Mouse (Mus musculus): ENCODE results near the gene Hcrt.
"Not testable (repeated sequence)": the region's sequence is repeated elsewhere in the genome, so short reads cannot be mapped to it uniquely, and the experiment has no call there.

Gene Hcrt

DNA sequence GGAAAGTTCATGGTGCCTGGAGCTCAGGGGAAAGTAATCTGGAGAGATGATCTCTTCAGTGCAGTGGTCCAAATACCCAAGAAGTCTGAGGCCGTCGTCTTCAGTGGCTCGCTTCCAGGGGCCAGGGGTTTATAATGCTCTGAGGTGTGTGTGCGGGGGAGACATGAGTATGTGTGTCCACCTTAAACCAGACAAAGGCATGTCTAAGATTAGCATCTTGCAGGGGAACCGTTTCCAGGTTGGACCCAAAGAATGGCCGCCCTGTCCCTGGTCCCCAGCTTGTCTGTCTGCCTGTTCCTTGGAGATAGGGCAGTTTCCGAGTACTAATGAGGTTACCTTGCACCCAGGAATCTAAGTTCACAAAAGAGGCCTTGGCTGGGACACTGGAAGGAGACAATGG, at the start of gene Hcrt:
Gene Hcrt, minus strand, starts transcription at position 101 of the 400 bp plus-strand sequence.
- no peak for DNase-seq (ENCODE audit: low spot score in 2 of 2)

DNA sequence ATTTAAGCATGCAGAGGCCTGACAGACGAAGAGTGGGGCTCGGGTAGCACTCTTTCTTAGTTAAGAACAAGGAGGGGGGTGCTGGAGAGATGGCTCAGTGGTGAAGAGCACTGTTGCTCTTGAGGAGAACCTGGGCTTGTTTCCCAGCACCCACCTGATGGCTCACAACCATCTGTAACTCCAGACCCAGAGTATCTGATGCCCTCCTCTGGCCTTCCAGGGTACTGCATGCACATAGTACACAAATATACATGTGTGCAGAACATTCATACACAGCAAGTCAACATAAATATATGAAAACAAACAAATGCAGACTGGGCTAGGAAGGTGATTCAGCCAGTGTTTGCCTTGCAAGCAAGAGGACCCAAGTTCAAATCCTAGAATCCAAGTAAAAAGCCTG, 48.4 kb upstream of the Hcrt start:
- no peak for DNase-seq (ENCODE audit: low spot score in 2 of 2)

DNA sequence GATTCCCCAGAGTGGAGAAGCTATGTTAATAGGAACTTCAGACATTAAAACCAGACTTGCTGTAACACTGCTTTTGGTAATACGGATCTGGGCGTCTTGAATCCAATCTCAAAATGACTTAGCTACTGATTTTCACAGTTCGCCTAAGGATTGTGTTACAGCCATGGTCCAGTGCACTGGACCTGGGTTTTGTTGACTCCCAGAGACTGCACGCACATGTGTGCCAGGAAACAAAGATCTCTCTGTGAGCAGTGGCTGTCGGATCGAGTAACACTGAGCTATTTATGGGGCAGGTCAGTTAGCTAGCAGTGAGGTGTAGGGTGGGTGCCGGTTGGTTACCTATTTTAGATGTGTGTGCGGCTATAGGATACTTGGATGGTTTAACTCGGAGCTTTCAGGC, 47.8 kb upstream of the Hcrt start:
- no peak for DNase-seq (ENCODE audit: low spot score in 2 of 2)

DNA sequence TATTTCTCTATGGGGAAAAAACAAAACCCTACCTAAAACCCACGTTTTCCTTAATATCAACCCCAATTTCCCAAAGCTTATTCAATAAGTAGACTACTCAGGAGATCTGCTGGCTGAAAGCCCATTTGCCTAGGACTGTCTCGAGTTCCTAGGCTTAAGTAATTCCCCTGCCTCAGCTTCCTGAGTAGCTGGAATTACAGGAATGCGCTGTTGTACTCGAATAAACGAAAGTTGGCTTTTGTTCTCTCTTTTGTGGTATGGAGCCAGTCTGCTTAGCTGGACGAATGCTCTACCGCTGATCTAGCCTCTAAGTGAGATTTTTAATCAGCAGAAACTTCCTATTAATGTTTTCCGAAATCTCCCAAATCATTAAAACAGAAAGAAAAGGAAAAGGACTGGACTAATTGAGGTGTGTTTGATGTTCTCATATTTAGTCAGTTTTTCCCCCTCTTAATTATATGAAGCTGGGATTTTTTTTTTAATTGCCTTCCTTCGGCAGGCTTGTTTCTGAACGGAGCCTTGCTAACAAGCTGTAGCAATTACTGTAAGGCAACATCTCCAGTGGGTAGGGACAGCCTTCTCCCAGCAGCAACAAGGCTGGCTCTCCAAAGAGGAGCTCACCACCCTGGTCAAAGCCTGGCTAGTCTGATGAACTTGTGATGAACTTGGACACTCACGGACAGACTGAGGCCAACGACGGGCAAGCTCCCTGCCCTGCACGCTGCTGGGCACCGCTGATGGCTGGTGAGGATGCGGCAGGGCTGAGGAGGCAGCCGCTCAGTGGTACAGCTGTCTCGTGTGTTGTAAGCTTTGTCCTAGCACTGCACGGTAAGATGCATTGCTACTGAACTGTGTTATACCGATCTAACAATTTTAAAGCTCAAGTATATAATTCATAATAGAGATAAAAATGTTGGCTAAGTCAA, 43.9 kb upstream of the Hcrt start:
- DNase-seq (ENCODE audit: low spot score in 2 of 2), result no peak

DNA sequence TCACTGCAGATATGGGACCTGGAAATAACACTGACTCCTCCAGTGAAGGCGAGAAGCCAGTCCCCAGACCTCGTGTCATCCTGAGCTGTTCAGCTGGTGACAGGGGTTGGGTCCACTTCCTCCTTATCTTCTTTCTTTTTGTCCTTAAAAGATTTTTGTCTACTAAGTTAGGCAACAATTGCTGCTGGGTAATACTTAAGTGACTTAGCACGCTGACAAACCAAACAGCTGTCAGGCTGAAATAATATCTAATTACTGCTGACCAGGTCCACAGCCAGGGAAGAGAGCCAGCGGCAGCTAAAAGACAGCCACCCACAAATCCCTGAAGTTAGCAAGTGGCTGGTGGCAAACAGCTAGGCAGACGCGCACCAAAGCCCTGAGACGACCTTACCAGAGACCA, 42.8 kb upstream of the Hcrt start:
- no peak for DNase-seq (ENCODE audit: low spot score in 2 of 2)

DNA sequence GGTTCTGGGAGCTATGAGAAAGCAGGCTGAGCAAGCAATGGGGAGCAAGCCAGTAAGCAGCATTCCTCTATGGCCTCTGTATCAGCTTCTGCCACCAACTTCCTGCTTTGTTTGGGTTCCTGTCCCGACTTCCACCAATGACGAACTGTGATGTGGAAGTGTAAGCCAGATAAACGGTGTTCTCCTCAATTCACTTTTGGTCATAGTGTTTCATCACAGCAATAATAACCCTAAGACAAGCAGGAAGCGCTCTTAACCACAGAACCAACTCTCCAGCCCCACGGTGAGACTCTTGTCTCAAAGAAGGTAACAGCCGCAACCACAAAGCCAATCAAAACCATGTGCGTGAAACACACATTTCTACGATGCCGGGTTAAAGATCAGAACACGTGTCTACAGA, 41.7 kb upstream of the Hcrt start:
- peak; percentile 74 to 80 for DNase-seq (ENCODE audit: low spot score in 2 of 2)

DNA sequence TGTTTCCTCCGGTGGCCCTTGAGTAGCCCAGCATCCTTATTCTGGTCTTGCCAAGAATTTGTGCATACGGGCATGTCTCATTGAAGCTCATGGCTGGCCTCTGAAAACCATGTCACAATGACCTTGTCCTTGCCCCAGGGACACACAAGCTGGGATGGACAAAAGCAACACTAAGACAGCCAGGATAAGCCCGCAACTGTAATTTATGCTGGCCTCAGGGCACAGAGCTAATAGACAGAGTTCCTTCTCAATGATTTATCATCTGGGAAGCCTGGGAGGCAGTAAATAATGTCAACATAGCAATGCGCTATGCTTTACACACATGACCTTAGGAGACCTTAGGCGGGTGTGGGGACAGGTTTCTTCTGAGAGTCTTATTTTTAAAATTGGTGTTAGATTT, 36.7 kb upstream of the Hcrt start:
- DNase-seq (ENCODE audit: low spot score in 2 of 2), result no peak

DNA sequence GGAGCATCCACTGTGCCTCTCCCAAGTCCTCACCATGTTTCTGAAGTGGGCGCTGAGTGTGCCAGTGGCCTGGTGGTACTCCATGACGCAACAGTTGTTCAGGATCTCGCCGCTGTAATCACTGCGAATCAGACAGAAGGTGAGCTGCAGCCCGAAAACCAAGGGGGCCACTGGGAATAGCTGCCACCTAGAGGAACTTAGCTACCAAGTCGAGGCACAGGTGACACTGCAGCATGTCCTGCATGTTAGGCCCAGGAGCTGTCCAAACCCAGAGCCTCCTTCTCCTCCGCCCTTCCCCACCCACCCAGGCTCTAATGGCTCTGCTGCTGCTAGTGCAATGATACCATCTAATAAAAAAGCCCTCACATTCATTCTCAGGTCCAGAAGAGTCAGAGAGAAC, 33.9 kb upstream of the Hcrt start:
- DNase-seq (ENCODE audit: low spot score in 2 of 2), result no peak

DNA sequence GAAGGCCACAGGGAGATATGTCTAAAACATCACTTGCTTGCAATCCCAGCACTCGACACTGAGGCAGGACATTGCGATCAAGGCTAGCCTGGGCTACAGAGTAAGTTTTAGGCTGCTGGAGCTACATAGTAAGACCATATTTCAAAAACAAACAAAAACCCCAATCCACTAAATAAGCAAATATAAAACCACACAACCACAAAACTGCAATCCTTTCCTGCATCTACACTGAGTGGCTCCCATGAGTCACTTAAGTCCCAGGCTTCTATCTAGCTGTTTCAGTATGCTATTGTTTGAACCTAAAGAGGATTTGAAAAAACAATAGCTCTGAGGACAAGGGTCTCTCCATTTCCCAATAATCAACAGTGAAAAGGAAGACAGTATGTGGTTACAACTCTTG, 32.7 kb upstream of the Hcrt start:
- DNase-seq (ENCODE audit: low spot score in 2 of 2), result no peak

DNA sequence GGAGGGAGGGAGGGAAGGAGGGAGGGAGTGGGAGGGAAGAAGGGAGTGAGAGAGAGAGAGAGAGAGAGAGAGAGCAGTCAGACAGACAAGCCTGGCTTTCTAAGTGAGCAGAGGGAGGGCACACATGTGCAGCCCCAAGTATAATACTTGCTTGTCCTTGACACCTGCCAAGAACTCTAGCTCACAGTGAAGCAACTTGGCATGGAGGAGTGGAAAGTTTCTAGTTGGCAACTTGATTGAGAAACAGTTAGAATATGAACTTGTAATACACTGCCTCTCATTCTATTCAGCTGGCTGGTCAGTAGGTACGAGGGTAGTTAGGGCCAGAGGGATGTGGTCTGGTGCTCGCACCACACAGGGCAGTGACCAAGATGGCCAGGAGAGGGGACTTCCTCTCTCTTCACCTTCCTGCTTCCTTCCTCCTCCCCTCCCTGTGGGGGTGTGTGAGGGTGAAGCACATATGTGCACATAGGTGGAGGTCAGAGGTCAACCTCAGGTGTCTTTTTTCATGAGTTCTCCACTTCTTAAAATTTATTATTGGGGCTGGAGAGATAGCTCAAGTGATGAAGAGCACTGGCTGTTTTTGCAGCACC, 28.8 kb upstream of the Hcrt start:
- no peak for DNase-seq (ENCODE audit: low spot score in 2 of 2)

DNA sequence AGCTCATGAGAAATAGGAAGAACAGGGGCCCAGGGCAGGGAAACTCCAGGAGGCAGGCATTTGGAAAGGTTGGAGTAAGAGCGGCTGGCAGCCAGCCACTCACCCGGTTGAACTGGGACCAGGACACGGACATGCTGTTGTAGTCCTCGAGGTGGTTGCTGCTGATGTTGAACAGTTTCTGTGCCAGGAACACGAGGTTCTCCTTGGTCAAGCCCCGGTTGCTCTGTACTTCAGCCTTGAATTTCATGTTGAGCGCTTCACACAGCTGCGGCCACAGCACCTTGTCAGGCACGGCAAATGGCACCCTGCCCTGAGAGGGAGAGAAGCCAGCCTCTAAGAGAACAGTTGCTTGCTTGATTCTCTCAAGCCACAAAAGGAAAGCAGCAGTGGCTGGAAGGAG, 27.9 kb upstream of the Hcrt start:
- DNase-seq (ENCODE audit: low spot score in 2 of 2), result not testable (repeated sequence)

DNA sequence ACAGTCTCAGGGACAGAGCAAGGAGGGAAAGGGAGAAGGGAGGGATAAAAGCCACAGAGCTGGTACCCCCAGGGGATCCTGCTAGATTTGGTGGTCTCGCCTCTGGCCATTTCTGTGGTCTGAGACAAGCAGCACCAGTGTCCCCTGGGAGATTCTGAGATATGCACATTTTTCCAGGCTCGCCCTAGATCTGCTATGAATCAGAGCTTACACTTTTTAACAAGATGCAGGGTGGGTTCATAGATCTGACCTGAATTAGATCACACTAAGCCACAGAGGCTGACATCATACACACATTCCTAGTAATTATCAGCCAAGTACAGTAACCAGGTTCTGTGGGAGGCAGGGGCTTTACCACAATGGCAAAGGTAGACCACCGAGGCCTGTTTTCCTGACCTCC, 27.0 kb upstream of the Hcrt start:
- no peak for DNase-seq (ENCODE audit: low spot score in 2 of 2)

DNA sequence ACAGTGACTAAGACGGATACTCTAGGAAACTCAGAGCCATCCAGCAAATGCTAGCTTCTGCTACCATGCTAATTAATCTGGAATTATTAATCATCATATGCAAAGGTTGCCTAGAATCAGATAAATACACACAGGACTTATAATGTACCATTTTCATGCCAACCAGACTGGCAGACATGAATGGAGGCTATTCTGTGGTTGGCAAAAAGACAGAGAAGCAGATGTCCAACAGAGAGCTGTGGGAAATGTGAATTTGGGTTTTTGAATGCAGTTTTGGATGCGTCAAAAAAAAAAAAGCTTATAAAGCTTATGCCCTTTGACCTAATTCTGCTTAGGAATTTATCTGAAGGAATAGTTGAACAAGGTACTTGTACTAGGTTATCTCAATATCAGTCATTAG, 23.0 kb upstream of the Hcrt start:
- no peak for DNase-seq (ENCODE audit: low spot score in 2 of 2)

DNA sequence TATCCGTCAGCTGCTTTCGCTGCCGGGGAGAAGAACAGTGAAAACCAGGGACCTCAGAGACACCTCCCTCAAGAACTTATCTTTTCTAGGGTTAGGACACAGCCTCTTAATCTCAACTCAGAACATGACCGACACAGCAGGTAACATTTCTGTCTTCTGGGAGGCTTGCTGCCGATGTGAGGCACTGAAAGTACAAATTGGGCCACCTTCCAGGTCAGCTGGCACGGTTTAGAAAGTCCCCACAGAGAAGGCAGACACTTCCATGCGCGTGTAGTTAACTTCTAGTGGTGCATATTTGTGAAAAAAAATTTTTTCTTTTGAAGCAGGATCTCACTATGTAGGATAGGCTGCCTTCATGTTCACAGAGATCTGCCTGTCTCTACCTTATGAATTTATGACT, 21.6 kb upstream of the Hcrt start:
- DNase-seq (ENCODE audit: low spot score in 2 of 2), result no peak

DNA sequence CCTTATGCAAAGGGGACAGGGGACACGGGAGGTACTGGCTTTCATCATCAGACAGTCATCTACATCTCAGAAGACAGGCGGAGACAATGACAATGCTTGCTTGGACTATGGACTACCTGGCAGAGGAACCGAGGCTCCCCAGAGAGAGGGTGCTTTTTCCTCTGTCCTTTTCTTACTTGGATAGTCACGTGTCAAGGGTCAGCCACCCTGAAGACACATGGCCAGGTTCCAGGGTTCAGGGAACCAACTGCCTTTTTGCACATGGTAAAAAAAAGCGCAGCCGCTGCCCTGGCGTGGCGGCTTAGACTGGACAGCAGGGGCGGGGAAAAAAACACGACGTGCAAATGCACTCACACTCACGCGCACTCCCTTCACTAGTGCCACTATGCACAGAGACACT, 19.8 kb upstream of the Hcrt start:
- no peak for DNase-seq (ENCODE audit: low spot score in 2 of 2)

DNA sequence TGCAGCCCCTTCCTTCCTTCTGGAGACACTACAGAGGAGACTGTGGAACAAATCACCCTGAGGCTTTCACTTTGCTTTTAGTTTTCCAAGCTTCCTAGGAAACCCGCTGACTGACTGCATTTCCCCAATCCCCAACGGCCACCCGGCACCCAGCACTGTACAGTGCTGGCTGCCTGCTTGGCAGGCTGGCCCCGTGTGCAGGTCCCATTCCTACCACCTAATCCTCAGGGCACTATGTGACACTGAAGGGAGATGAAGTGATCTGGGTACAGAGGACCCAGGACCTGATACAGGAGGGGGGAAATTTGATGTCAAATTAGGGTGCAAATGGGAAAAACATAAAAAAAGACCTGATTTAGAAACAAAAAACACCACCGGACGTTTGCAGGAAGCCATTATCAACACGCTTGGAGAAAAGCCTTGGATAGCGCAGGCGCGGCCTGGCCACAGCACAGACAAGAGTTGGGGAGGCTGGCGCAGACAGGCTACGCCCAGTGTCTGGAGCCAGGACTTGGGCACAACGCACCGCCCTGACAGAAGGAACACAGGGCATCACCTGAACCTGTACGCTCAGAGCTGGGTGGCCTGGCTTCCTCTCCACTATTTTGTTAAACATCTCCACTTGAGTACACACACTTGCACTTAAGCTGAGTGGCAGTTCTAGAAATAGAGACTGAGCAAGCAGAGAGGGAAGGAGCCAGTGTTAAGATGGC, 19.2 kb upstream of the Hcrt start:
- no peak for DNase-seq (ENCODE audit: low spot score in 2 of 2)

DNA sequence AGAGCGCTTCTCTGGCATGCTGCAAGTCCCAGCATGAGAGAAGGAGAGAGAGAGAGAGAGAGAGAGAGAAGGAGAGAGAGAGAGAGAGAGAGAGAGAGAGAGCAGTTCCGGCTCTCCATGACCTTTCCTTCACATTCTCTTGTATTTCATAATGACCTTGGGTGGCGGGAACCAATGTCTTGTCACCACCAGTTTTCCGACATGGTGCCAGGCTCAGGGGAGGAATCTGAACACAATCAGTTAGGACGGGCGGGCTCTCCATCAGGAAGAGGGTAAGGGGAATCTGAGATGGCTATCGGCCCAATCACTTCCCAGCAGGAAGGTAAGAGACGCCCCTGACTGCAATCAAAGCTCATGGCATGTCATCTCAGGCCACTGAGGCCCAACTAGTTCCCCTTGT, 17.5 kb upstream of the Hcrt start:
- no peak for DNase-seq (ENCODE audit: low spot score in 2 of 2)

DNA sequence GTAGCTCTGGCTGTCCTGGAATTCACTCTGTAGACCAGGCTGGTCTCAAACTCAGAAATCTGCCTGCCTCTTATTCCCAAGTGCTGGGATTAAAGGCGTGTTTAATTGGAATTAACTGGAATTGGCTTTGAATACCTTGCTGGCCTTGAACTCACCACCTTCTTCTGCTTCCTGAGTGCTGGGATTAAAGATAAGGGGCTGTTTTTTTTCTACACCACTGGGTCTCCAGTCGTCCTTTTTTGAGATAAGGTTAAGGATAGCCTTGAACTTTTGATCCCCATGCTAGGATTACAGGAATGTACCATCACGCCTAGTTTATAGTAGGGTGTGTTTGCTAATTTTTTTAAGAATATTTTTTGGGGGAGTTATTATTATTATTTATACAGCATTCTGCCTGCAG, 15.3 kb upstream of the Hcrt start:
- no peak for DNase-seq (ENCODE audit: low spot score in 2 of 2)

DNA sequence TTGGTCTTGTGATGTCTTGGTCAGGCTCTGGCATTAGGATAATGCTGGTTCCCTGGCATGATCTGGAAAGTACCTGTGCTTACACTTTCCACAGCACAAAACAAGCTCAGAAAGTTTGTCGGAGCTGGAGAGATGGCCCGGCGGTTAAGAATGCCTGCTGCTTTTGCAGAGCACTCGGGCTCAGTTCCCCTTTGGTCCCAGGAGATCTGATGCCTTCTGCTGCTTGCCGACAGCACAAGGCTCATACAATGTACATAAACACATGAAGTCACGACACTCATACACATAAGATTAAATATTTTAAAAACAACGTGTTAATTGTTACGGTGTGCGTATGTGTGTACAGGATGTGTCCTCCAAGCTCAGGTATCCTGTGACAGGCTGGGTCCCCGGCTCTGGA, 13.2 kb upstream of the Hcrt start:
- DNase-seq (ENCODE audit: low spot score in 2 of 2), result peak in 1 of 2 experiments; percentile 65

DNA sequence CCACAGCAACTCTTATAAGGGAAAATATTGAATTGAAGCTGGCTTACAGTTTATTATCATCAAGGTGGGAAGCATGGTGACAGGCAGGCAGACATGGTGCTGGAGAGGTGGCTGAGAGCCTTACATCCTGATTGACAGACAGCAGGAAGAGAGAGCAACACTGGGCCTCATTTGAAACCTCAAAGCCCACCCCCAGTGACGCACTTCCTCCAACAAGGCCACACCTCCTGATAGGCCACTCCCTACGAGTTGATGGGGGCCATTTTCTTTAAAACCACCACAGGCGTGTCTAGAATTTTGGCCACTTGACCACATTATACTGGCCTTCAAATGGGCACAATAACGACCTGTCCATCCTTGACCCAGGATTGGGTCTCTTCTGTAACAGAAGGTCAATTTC, 11.5 kb upstream of the Hcrt start:
- no peak for DNase-seq (ENCODE audit: low spot score in 2 of 2)

DNA sequence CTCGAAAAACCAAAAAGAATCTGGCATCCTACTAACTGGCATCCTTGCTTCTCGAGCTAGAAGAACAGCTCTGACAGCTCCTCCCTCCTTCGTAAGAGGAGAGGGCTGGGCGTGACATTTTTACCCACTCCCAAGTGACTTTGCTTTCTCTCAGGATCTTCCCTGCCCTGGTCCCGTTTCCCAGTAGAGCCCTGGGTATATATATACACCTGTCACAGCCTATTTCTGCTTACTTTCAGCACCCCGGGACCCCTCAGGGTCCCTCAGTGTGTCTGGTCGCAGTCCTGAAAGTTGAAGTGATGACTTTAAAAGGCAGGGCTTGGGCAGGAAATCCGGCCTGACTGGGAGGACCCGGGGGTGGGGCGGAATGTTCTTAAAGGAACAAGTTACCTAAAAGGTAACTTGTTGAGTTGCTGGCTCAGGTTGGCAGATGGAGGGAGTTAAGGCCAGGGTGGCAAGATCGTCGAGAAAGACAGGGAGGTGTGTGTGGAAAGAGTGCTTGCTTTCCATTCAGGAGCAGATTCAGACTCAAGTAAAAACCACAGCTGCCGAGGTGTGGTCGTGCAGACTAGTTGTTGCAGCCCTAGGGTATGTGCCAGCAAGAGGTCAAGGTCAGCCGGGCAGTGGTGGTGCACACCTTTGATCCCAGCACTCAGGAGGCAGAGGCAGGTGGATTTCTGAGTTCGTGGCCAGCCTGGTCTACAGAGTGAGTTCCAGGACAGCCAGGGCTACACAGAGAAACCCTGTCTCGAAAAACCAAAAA, 8.1 kb upstream of the Hcrt start, which contains the start of gene Ghdc:
Gene Ghdc, minus strand, starts transcription at position 312 of the 763 bp plus-strand sequence.
- DNase-seq (ENCODE audit: low spot score in 2 of 2), result peak; percentile 61 to 72

DNA sequence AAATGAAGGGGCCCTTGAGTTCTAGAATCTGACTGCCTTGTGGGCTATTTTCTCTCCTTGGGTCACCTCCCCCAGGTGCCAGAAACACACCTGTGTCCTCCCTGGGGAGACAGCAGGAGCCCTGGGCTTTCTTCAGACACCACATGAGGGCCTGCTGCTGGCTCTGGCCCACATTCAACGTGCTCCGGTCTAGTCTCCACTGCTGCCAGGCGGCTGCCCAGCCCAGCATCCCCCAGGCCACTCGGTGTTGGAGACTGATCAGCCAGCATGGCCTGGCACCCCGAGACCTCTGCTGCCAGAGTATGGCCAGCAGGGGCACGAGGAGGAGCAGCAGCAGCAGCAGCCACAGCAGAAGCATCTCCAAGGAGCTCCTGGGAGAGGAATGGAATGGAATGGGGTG, 7.2 kb upstream of the Hcrt start:
- no peak for DNase-seq (ENCODE audit: low spot score in 2 of 2)

Measured in natural killer cell, adult 2 months (primary cell).